Mouse (Mus musculus) MEL (cell line): Measurements from ENCODE around the gene Prss41. TPM values are rescaled to one million over a fixed set of nuclear protein-coding genes. Genes with fewer than 3 reads are reported as not detected.

Source experiments
- DNase-seq: peaks from one replicate; pipeline ENCODE4 v3.0.0; 2011; ENCODE audit warnings: low read depth, low spot score
- H3K27ac ChIP-seq: 2 replicates; pipeline ENCODE4 v1.5.1; 2012; ENCODE audit warnings: low read depth, mild to moderate bottlenecking, control low read depth, low read length, moderate library complexity; ENCODE audit not compliant: control insufficient read depth
- H3K27me3 ChIP-seq, 2 experiments: fragments of 150-350 bp in 1 of 2; sonication (generic) in 1 of 2; 2 replicates each; pipeline ENCODE4 v1.6.1; 2012; ENCODE audit warnings: low read length in 2 of 2, mild to moderate bottlenecking in 2 of 2, improper control_type of control experiment in 1 of 2, moderate library complexity in 1 of 2; ENCODE audit not compliant: insufficient read depth in 2 of 2, control insufficient read depth in 1 of 2
- H3K36me3 ChIP-seq, 2 experiments: 2 replicates each; pipeline ENCODE4 v1.6.1; 2012 to 2014; ENCODE audit warnings: low read length in 2 of 2, improper control_type of control experiment in 1 of 2, inconsistent platforms in 1 of 2, mild to moderate bottlenecking in 1 of 2; ENCODE audit not compliant: insufficient read depth in 2 of 2, control insufficient read depth in 1 of 2
- H3K4me1 ChIP-seq, 2 experiments: fragments of 150-350 bp in 1 of 2; sonication (generic) in 1 of 2; 2 replicates each; pipeline ENCODE4 v1.6.1; 2012; ENCODE audit warnings: low read length in 2 of 2, improper control_type of control experiment in 1 of 2, mild to moderate bottlenecking in 1 of 2; ENCODE audit not compliant: insufficient read depth in 2 of 2, control insufficient read depth in 1 of 2
- H3K4me3 ChIP-seq, 2 experiments: fragments of 150-350 bp in 1 of 2; sonication (generic) in 1 of 2; 2 replicates each; pipeline ENCODE4 v1.5.1; 2012; ENCODE audit warnings: low read depth in 2 of 2, low read length in 2 of 2, mild to moderate bottlenecking in 2 of 2, moderate library complexity in 2 of 2, control low read depth in 1 of 2, improper control_type of control experiment in 1 of 2; ENCODE audit not compliant: control insufficient read depth in 1 of 2, insufficient read depth in 1 of 2
- H3K79me2 ChIP-seq: 2 replicates; pipeline ENCODE4 v1.6.1; 2012; ENCODE audit warnings: mild to moderate bottlenecking, low read length, moderate library complexity; ENCODE audit not compliant: control insufficient read depth, poor library complexity, insufficient read depth
- H3K9ac ChIP-seq: 2 replicates; pipeline ENCODE4 v1.6.1; 2012; ENCODE audit warnings: low read depth, mild to moderate bottlenecking, control low read depth, low read length, moderate library complexity; ENCODE audit not compliant: control insufficient read depth, poor library complexity, severe bottlenecking
- H3K9me3 ChIP-seq: fragments of 150-350 bp; sonication (generic); replicated peaks from 2 replicates; pipeline ENCODE4 v1.6.1; 2012; ENCODE audit warnings: mild to moderate bottlenecking, low read length, improper control_type of control experiment, moderate library complexity; ENCODE audit not compliant: insufficient read depth
- CTCF ChIP-seq, 3 experiments: IDR thresholded peaks in 2 of 3; conservative IDR thresholded peaks in 1 of 3; 2 replicates each; pipeline ENCODE4 v1.5.1; 2011 to 2012; ENCODE audit warnings: low read length in 3 of 3, low read depth in 2 of 3, mild to moderate bottlenecking in 2 of 3, improper control_type of control experiment in 1 of 3, inconsistent platforms in 1 of 3, mixed read lengths in 1 of 3, moderate library complexity in 1 of 3; ENCODE audit not compliant: control insufficient read depth in 1 of 3, insufficient read depth in 1 of 3, poor library complexity in 1 of 3, severe bottlenecking in 1 of 3
- E2F4 ChIP-seq: IDR thresholded peaks from 2 replicates; pipeline ENCODE4 v1.6.1; 2011; ENCODE audit warnings: low read depth, low read length, improper control_type of control experiment, borderline replicate concordance
- EP300 ChIP-seq, 2 experiments: IDR thresholded peaks; 2 replicates each; pipeline ENCODE4 v1.6.1; 2011; ENCODE audit warnings: improper control_type of control experiment in 2 of 2, low read length in 2 of 2, low read depth in 1 of 2, mild to moderate bottlenecking in 1 of 2
- GABPA ChIP-seq: IDR thresholded peaks from 2 replicates; pipeline ENCODE4 v1.6.1; 2012; ENCODE audit warnings: low read depth, mild to moderate bottlenecking, inconsistent platforms, low read length, improper control_type of control experiment, moderate library complexity
- GATA1 ChIP-seq: IDR thresholded peaks from 2 replicates; pipeline ENCODE4 v1.6.1; 2011; ENCODE audit warnings: low read depth, low read length, improper control_type of control experiment
- JUND ChIP-seq: IDR thresholded peaks from 2 replicates; pipeline ENCODE4 v1.6.1; 2011; ENCODE audit warnings: low read depth, mild to moderate bottlenecking, improper control_type of control experiment, low read length
- MAFK ChIP-seq: IDR thresholded peaks from 2 replicates; pipeline ENCODE4 v1.6.1; 2011; ENCODE audit warnings: low read depth, mild to moderate bottlenecking, low read length, improper control_type of control experiment, borderline replicate concordance
- MEF2A ChIP-seq: IDR thresholded peaks from 2 replicates; pipeline ENCODE4 v1.6.1; 2014; ENCODE audit warnings: low read depth, mild to moderate bottlenecking, inconsistent platforms, low read length, improper control_type of control experiment; ENCODE audit not compliant: poor library complexity, insufficient replicate concordance, severe bottlenecking; ENCODE audit errors: extremely low read depth
- NELFE ChIP-seq: IDR thresholded peaks from 2 replicates; pipeline ENCODE4 v1.6.1; 2011; ENCODE audit warnings: low read depth, low read length, improper control_type of control experiment
- RAD21 ChIP-seq: IDR thresholded peaks from 2 replicates; pipeline ENCODE4 v1.6.1; 2011; ENCODE audit warnings: mild to moderate bottlenecking, low read depth, low read length, improper control_type of control experiment
- RCOR1 ChIP-seq: IDR thresholded peaks from 2 replicates; pipeline ENCODE4 v1.6.1; 2012; ENCODE audit warnings: low read depth, mild to moderate bottlenecking, inconsistent platforms, low read length, improper control_type of control experiment
- SIN3A ChIP-seq: IDR thresholded peaks from 2 replicates; pipeline ENCODE4 v1.6.1; 2012; ENCODE audit warnings: low read length, improper control_type of control experiment, inconsistent platforms
- UBTF ChIP-seq: IDR thresholded peaks from 2 replicates; pipeline ENCODE4 v1.6.1; 2012; ENCODE audit warnings: low read depth, mild to moderate bottlenecking, inconsistent platforms, low read length, improper control_type of control experiment, moderate library complexity, borderline replicate concordance; ENCODE audit not compliant: insufficient read depth
- ZC3H11A ChIP-seq: IDR thresholded peaks from 2 replicates; pipeline ENCODE4 v1.6.1; 2012; ENCODE audit warnings: low read depth, mild to moderate bottlenecking, inconsistent platforms, low read length, improper control_type of control experiment
- ZNF384 ChIP-seq: IDR thresholded peaks from 2 replicates; pipeline ENCODE4 v1.6.1; 2012; ENCODE audit warnings: low read depth, mild to moderate bottlenecking, inconsistent platforms, low read length, improper control_type of control experiment
- polyA plus RNA-seq, 2 experiments: library from polyadenylated mRNA; stranded (reverse) in 1 of 2; unstranded in 1 of 2; fragments of >175 nt in 1 of 2; fragments of >200 nt in 1 of 2; gene quantifications; 2 replicates each; pipeline versions ENCODE4 v1.2.1 to v1.2.4; 2012; ENCODE audit warnings: low replicate concordance in 2 of 2, low read depth in 1 of 2; ENCODE audit not compliant: insufficient read length in 2 of 2, insufficient read depth in 1 of 2, missing spikeins in 1 of 2
- total RNA-seq: library from RNA; depleted of rRNA; stranded (reverse); fragments of 300-350 nt; gene quantifications from 2 replicates; pipeline ENCODE4 v1.2.3, GENCODE M21; 2012; rRNA removed

Gene Prss41
- total and polyA plus RNA-seq, 3 experiments: 3.4 to 12.8 TPM; not detected in 1

GRCm38 (mm10) chr17:23789749-23790268 is 54.2 kb downstream of the Prss41 start:
- Histone ChIP-seq H3K4me1 (peaks cover 0 to 6% of the 10 kb centered on the region in 2 experiments; a peak in 2 of 4 replicates), H3K9ac (no peak overlapping the region), H3K27ac (no peak overlapping the region), H3K9me3 (no peaks in the 10 kb centered on the region), H3K27me3 (peaks cover 0 to 2% of the 10 kb centered on the region in 2 experiments; a peak in 1 of 4 replicates), H3K36me3 (peaks cover 0 to 4% of the 10 kb centered on the region in 2 experiments; a peak in 2 of 4 replicates), H3K4me3 (no peak overlapping the region)
- DNase-seq: peak; percentile 38
- TF ChIP-seq GABPA: no peak
- no peak for TF ChIP-seq NELFE
- TF ChIP-seq E2F4: no peak
- no peak for TF ChIP-seq MEF2A
- no peak for TF ChIP-seq JUND
- no peak for TF ChIP-seq UBTF
- 0 out of 4 replicates have a peak, but pooled peaks of 1 of the 2 experiments have one; percentile 25 for TF ChIP-seq EP300 (IDR thresholded peaks at IDR 0.05; ENCODE audit: low read depth in 1 of 2, low read length in 2 of 2)
- TF ChIP-seq RCOR1: no peak
- TF ChIP-seq, all 39 proteins: peak for 1
- no peaks in the 10 kb centered on the region for H3K79me2 ChIP-seq

GRCm38 (mm10) chr17:23788973-23789372 is 55.0 kb downstream of the Prss41 start:
- H3K9ac ChIP-seq: no peak overlapping the region
- H3K9me3 ChIP-seq: no peaks in the 10 kb centered on the region
- H3K27ac ChIP-seq: no peak overlapping the region
- DNase-seq: no peak
- peaks cover 0 to 6% of the 10 kb centered on the region in 2 experiments; a peak in 2 of 4 replicates for H3K4me1 ChIP-seq
- H3K79me2 ChIP-seq: no peaks in the 10 kb centered on the region
- no peak overlapping the region for H3K4me3 ChIP-seq
- TF ChIP-seq GATA1 (no peak), CTCF (IDR thresholded peaks at IDR 0.05 in 2 of 3, conservative IDR thresholded peaks at IDR 0.05 in 1 of 3; ENCODE audit: control insufficient read depth in 1 of 3, insufficient read depth in 1 of 3, low read depth in 2 of 3, low read length in 3 of 3, poor library complexity in 1 of 3, severe bottlenecking in 1 of 3) (no peak), RAD21 (no peak), JUND (no peak), MEF2A (no peak), ZNF384 (no peak), MAFK (no peak), ZC3H11A (no peak), SIN3A (no peak)
- TF ChIP-seq, all 39 proteins: peak for 0
- peaks cover 0 to 4% of the 10 kb centered on the region in 2 experiments; a peak in 2 of 4 replicates for H3K36me3 ChIP-seq
- H3K27me3 ChIP-seq: peaks cover 0 to 2% of the 10 kb centered on the region in 2 experiments; a peak in 1 of 4 replicates

Other genes with a start within 250 kb of the Prss41 start
- gene Zfp13, start 244.7 kb downstream of the Prss41 start, total RNA-seq: 0.08 and 0.16 TPM in 2 replicates
- under 1 TPM in 1 of 2 experiments, not detected in 1; 0.38 TPM for gene Zfp13, start 244.7 kb downstream of the Prss41 start, polyA plus RNA-seq
- gene Zscan10, start 243.3 kb downstream of the Prss41 start, total RNA-seq: not detected in 2 replicates
- gene Zscan10, start 243.3 kb downstream of the Prss41 start, polyA plus RNA-seq: under 1 TPM in 1 of 2 experiments, not detected in 1; 0.08 TPM
- gene Mmp25, start 198.9 kb downstream of the Prss41 start, total RNA-seq: 0.03 TPM in 1 of 2 replicates, not detected in the other
- gene Mmp25, start 198.9 kb downstream of the Prss41 start, polyA plus RNA-seq: under 1 TPM in 1 of 2 experiments, not detected in 1; 0.01 TPM
- 0.08 TPM in 1 of 2 replicates, not detected in the other for gene Bicdl2, start 183.7 kb downstream of the Prss41 start, total RNA-seq
- gene Bicdl2, start 183.7 kb downstream of the Prss41 start, polyA plus RNA-seq: under 1 TPM in 1 of 2 experiments, not detected in 1; 0.17 TPM
- 11.0 and 15.6 TPM in 2 replicates for gene Hcfc1r1, start 170.6 kb downstream of the Prss41 start, total RNA-seq
- 10 to 100 TPM in 1 of 2 experiments, not detected in 1; 81.6 TPM for gene Hcfc1r1, start 170.6 kb downstream of the Prss41 start, polyA plus RNA-seq
- 26.4 and 36.9 TPM in 2 replicates for gene Thoc6, start 170.3 kb downstream of the Prss41 start, total RNA-seq
- gene Thoc6, start 170.3 kb downstream of the Prss41 start, polyA plus RNA-seq: 10 to 100 TPM in 1 of 2 experiments, not detected in 1; 62.9 TPM
- gene Tnfrsf12a, start 166.7 kb downstream of the Prss41 start, total RNA-seq: 15.4 and 18.8 TPM in 2 replicates
- gene Tnfrsf12a, start 166.7 kb downstream of the Prss41 start, polyA plus RNA-seq: 10 to 100 TPM in 1 of 2 experiments, not detected in 1; 14.7 TPM
- not detected in 2 replicates for gene Cldn6, start 164.9 kb downstream of the Prss41 start, total RNA-seq
- gene Cldn6, start 164.9 kb downstream of the Prss41 start, polyA plus RNA-seq: not detected
- 0.19 and 0.26 TPM in 2 replicates for gene Cldn9, start 160.1 kb downstream of the Prss41 start, total RNA-seq
- gene Cldn9, start 160.1 kb downstream of the Prss41 start, polyA plus RNA-seq: under 1 TPM in 1 of 2 experiments, not detected in 1; 0.18 TPM
- gene 1520401A03Rik, start 121.4 kb downstream of the Prss41 start, total RNA-seq: not detected in 2 replicates
- gene 1520401A03Rik, start 121.4 kb downstream of the Prss41 start, polyA plus RNA-seq: not detected
- gene Pkmyt1, start 117.8 kb downstream of the Prss41 start, total RNA-seq: 15.8 and 16.6 TPM in 2 replicates
- 10 to 100 TPM in 1 of 2 experiments, not detected in 1; 49.8 TPM for gene Pkmyt1, start 117.8 kb downstream of the Prss41 start, polyA plus RNA-seq
- gene Paqr4, start 103.3 kb downstream of the Prss41 start, total RNA-seq: 5.2 and 6.5 TPM in 2 replicates
- gene Paqr4, start 103.3 kb downstream of the Prss41 start, polyA plus RNA-seq: 10 to 100 TPM in 1 of 2 experiments, not detected in 1; 10.7 TPM
- 0.10 TPM in 1 of 2 replicates, not detected in the other for gene Kremen2, start 98.3 kb downstream of the Prss41 start, total RNA-seq
- under 1 TPM in 1 of 2 experiments, not detected in 1; 0.11 TPM for gene Kremen2, start 98.3 kb downstream of the Prss41 start, polyA plus RNA-seq
- gene Flywch1, start 72.6 kb downstream of the Prss41 start, total RNA-seq: 14.8 and 15.3 TPM in 2 replicates
- 10 to 100 TPM in 1 of 2 experiments, not detected in 1; 29.7 TPM for gene Flywch1, start 72.6 kb downstream of the Prss41 start, polyA plus RNA-seq
- 0.62 and 0.69 TPM in 2 replicates for gene Flywch2, start 58.1 kb downstream of the Prss41 start, total RNA-seq
- 1 to 10 TPM in 1 of 2 experiments, not detected in 1; 6.2 TPM for gene Flywch2, start 58.1 kb downstream of the Prss41 start, polyA plus RNA-seq
- gene Srrm2, start 53.6 kb downstream of the Prss41 start, total RNA-seq: 56.2 and 68.9 TPM in 2 replicates
- gene Srrm2, start 53.6 kb downstream of the Prss41 start, polyA plus RNA-seq: 100 to 1,000 TPM; 505 to 988 TPM
- 453 and 486 TPM in 2 replicates for gene Elob, start 15.0 kb downstream of the Prss41 start, total RNA-seq
- 100 to 1,000 TPM in 1 of 2 experiments, not detected in 1; 609 TPM for gene Elob, start 15.0 kb downstream of the Prss41 start, polyA plus RNA-seq
- 0.08 and 0.42 TPM in 2 replicates for gene Prss33, start 8.1 kb downstream of the Prss41 start, total RNA-seq
- gene Prss33, start 8.1 kb downstream of the Prss41 start, polyA plus RNA-seq: 1 to 10 TPM in 1 of 2 experiments, not detected in 1; 1.0 TPM
- not detected in 2 replicates for gene Prss32, start 317 bp downstream of the Prss41 start, total RNA-seq
- under 1 TPM in 1 of 2 experiments, not detected in 1; 0.71 TPM for gene Prss32, start 317 bp downstream of the Prss41 start, polyA plus RNA-seq
- gene Prss21, start 23.9 kb upstream of the Prss41 start, total RNA-seq: not detected in 2 replicates
- not detected for gene Prss21, start 23.9 kb upstream of the Prss41 start, polyA plus RNA-seq
- not detected in 2 replicates for gene Dcpp1, start 36.7 kb upstream of the Prss41 start, total RNA-seq
- gene Dcpp1, start 36.7 kb upstream of the Prss41 start, polyA plus RNA-seq: not detected
- gene Dcpp2, start 36.7 kb upstream of the Prss41 start, total RNA-seq: not detected in 2 replicates
- gene Dcpp2, start 36.7 kb upstream of the Prss41 start, polyA plus RNA-seq: not detected
- not detected in 2 replicates for gene Dcpp3, start 73.3 kb upstream of the Prss41 start, total RNA-seq
- not detected for gene Dcpp3, start 73.3 kb upstream of the Prss41 start, polyA plus RNA-seq
- gene Sbp, start 97.5 kb upstream of the Prss41 start, total RNA-seq: not detected in 2 replicates
- gene Sbp, start 97.5 kb upstream of the Prss41 start, polyA plus RNA-seq: not detected
- not detected in 2 replicates for gene Sbpl, start 111.1 kb upstream of the Prss41 start, total RNA-seq
- not detected for gene Sbpl, start 111.1 kb upstream of the Prss41 start, polyA plus RNA-seq
- not detected in 2 replicates for gene Prss30, start 136.4 kb upstream of the Prss41 start, total RNA-seq
- not detected for gene Prss30, start 136.4 kb upstream of the Prss41 start, polyA plus RNA-seq
- not detected in 2 replicates for gene Prss22, start 153.9 kb upstream of the Prss41 start, total RNA-seq
- not detected for gene Prss22, start 153.9 kb upstream of the Prss41 start, polyA plus RNA-seq
- gene Prss27, start 194.0 kb upstream of the Prss41 start, total RNA-seq: not detected in 2 replicates
- gene Prss27, start 194.0 kb upstream of the Prss41 start, polyA plus RNA-seq: not detected
- gene Kctd5, start 229.3 kb upstream of the Prss41 start, total RNA-seq: 19.3 and 20.2 TPM in 2 replicates
- gene Kctd5, start 229.3 kb upstream of the Prss41 start, polyA plus RNA-seq: 10 to 100 TPM in 1 of 2 experiments, not detected in 1; 33.2 TPM